Mouse (Mus musculus) retina, embryonic 14.5 days (tissue): ENCODE measurements around the gene Hipk3.
A peak's percentile ranks its signal among the peaks of the same experiment; 100 is the strongest.

Experiments
- DNase-seq: peaks from one replicate; pipeline ENCODE4 v3.0.0-alpha.2; 2015; ENCODE audit warnings: low spot score

Hipk3 gene

GRCm38 (mm10) chr2:104471161-104471560, 23.1 kb downstream of the Hipk3 start:
- no peak for DNase-seq

- DNase-seq, result no peak
Observed at GRCm38 (mm10) chr2:104470536-104470935, 23.7 kb downstream of the Hipk3 start.

DNA sequence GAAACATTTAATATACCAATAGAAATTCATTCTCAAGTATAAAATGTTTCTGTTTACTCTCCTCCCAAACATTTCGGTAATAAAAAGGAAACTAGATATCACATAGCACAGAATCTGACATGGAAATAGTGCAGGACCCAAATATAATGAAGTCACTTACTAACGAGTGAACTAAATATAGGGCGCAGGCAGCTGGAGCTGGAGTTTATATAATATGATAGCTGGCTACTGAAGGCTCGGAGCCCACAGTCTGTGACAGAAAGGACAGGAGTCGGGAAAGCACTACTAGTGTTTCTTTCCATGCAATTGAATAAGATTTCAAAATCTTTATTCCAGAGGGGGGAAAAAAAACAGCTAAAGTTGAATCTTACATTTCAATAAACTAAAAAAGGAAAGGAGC, 25.8 kb downstream of the Hipk3 start:
- DNase-seq, result no peak

GRCm38 (mm10) chr2:104466908-104467616, 27.2 kb downstream of the Hipk3 start:
- DNase-seq, result no peak

GRCm38 (mm10) chr2:104465639-104466430, 28.4 kb downstream of the Hipk3 start:
- no peak for DNase-seq

GRCm38 (mm10) chr2:104460021-104460420, 34.2 kb downstream of the Hipk3 start:
- DNase-seq, result no peak

GRCm38 (mm10) chr2:104458569-104459332, 35.5 kb downstream of the Hipk3 start:
- no peak for DNase-seq

- no peak for DNase-seq
Observed at GRCm38 (mm10) chr2:104457106-104457505, 37.1 kb downstream of the Hipk3 start.

DNA sequence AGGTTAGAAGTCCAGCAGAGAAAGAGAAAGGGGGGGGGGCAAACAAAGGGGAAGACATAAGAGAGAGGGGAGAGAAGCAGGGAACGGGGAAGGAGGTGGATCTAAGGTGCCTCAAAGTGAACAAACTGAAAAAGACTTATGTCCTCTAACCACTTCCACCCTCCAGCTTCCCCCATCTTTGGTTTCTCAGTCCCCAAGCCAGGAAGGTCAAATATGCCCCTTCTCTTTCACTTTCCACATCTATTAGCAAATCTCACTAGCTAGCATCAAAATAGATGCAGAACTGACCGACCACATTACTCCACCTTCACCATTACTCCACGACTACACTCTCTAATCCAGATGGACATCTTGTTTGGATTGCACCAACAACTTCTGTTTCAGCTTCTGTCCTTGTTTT, 43.6 kb downstream of the Hipk3 start:
- no peak for DNase-seq

GRCm38 (mm10) chr2:104449191-104449590, 45.1 kb downstream of the Hipk3 start:
- no peak for DNase-seq

- no peak for DNase-seq
Observed at GRCm38 (mm10) chr2:104448201-104448600, 46.0 kb downstream of the Hipk3 start.

DNA sequence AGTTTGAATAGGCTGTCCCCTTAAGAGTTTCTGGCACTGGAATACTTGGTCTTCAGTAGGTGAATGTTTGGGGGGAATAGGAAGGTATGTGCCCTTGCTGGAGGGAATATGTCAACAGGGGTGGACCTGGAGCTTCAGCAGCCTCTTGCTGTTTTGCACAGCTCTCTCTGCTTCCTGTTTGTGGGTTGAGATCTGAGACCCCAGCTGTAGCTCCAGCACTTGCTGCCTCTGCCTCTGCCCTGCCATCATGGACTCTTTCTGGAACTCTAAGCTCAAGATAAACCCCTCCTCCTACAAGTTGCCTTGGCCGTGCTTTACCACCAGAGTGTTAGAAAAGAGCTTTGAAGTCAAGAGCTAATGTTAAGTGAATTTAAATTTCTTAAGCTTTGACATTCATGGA, 48.2 kb downstream of the Hipk3 start:
- no peak for DNase-seq

DNA sequence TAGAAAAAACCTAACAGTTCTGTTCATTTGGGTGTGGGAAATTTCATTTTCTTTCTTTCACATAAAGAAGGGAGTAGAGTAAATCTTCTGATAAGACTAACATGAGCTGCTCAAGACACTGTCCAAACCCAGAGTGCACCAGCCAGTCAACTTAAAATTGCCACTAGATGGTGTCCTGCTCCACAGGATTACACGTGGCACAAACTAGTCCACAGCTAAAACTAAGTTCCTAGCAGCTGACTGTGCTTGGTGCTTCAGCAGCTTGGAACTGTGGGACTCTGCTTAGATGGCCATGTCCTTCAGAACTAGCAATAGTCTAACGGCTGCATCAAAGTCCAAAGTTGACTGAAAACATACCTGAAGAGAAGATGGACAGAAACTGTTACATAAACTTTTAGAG, 49.5 kb downstream of the Hipk3 start:
- DNase-seq, result peak; percentile 72

GRCm38 (mm10) chr2:104442341-104442740, 51.9 kb downstream of the Hipk3 start:
- DNase-seq, result no peak

- no peak for DNase-seq
Observed at GRCm38 (mm10) chr2:104436226-104436625, 58.0 kb downstream of the Hipk3 start.

DNA sequence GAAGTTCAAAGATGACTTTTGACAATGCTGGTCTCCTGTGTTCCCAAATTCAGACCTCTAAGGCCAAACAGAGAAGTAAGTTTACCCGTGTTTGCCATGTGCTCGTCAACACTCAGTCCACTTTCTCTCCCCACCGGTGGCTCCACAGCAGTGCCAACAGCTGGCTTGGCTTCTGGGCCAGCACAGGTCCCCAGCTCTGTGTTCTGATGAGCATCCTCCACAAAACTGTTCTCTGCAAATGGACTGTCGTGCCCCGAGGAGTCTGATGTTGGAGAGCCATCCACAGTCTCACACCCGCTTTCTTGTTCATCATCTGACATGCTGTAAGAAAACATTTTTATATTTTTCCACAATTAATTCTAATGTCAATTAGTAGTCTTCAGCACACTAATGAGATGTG, 63.2 kb downstream of the Hipk3 start:
- no peak for DNase-seq

GRCm38 (mm10) chr2:104430566-104430965, 63.7 kb downstream of the Hipk3 start:
- DNase-seq, result no peak

DNA sequence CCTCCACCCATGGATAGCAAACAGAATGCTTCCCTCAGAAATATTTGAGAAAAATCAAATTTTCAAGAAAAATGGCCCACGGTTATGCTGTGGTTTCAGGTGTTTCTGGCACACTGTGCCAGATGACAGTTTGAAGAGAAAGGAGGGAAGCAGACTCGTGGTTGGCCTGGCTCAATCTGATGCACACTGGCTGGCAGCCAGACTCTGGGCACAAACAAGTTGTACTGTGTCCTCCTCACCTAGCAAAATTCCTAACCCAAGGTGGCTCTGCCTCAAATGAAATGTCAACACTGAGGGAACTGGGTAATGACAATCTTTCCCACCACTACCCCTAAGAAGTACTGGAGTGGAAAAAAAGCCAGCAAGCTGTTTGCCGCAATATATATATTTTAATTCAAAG, 68.1 kb downstream of the Hipk3 start:
- no peak for DNase-seq

GRCm38 (mm10) chr2:104422230-104422629, 72.0 kb downstream of the Hipk3 start:
- DNase-seq, result peak; percentile 86

- no peak for DNase-seq
Observed at GRCm38 (mm10) chr2:104420805-104421204, 73.4 kb downstream of the Hipk3 start.

- DNase-seq, result no peak
Observed at GRCm38 (mm10) chr2:104419999-104420398, 74.2 kb downstream of the Hipk3 start.

GRCm38 (mm10) chr2:104419411-104419810, 74.8 kb downstream of the Hipk3 start:
- DNase-seq, result no peak

GRCm38 (mm10) chr2:104413011-104413410, 81.2 kb downstream of the Hipk3 start:
- no peak for DNase-seq
